Mouse (Mus musculus) ES-Bruce4 (cell line): ENCODE results near the gene Plekho2. TPM values are rescaled to one million over a fixed set of nuclear protein-coding genes. Genes with fewer than 3 reads are reported as not detected.

Experiments
- H3K27ac ChIP-seq: 2 replicates; pipeline ENCODE4 v1.5.1; 2012; ENCODE audit warnings: low read length, inconsistent platforms; ENCODE audit not compliant: insufficient read depth
- H3K27me3 ChIP-seq: 2 replicates; pipeline ENCODE4 v1.6.1; 2012; ENCODE audit warnings: mild to moderate bottlenecking, low read length, inconsistent platforms; ENCODE audit not compliant: control insufficient read depth, poor library complexity, insufficient read depth, severe bottlenecking
- H3K36me3 ChIP-seq: 2 replicates; pipeline ENCODE4 v1.6.1; 2012; ENCODE audit warnings: inconsistent platforms, mild to moderate bottlenecking, low read length, moderate library complexity; ENCODE audit not compliant: control insufficient read depth, poor library complexity, insufficient read depth, severe bottlenecking
- H3K4me1 ChIP-seq: one replicate; pipeline ENCODE4 v1.8.1; 2011; ENCODE audit warnings: low read length; ENCODE audit not compliant: control insufficient read depth, insufficient read depth
- H3K4me3 ChIP-seq: 2 replicates; pipeline ENCODE4 v1.5.1; 2011; ENCODE audit warnings: low read depth, mild to moderate bottlenecking, low read length
- H3K9ac ChIP-seq: 2 replicates; pipeline ENCODE4 v1.6.1; 2012; ENCODE audit warnings: low read depth, mild to moderate bottlenecking, inconsistent platforms; ENCODE audit not compliant: poor library complexity, severe bottlenecking
- H3K9me3 ChIP-seq: replicated peaks from 2 replicates; pipeline ENCODE4 v1.6.1; 2012; ENCODE audit warnings: mild to moderate bottlenecking, low read length, inconsistent platforms; ENCODE audit not compliant: control insufficient read depth, poor library complexity, insufficient read depth, severe bottlenecking
- CTCF ChIP-seq: IDR thresholded peaks from one replicate; pipeline ENCODE4 v1.8.1; 2011; ENCODE audit warnings: low read depth, low read length
- EP300 ChIP-seq: IDR thresholded peaks from 2 replicates; pipeline ENCODE4 v1.6.1; 2011; ENCODE audit warnings: low read depth, low read length; ENCODE audit not compliant: insufficient read depth
- POLR2A ChIP-seq: IDR thresholded peaks from one replicate; pipeline ENCODE4 v1.8.1; 2011; ENCODE audit warnings: low read length; ENCODE audit not compliant: insufficient read depth
- polyA plus RNA-seq: library from polyadenylated mRNA; stranded (reverse); fragments of >200 nt; gene quantifications from 2 replicates; pipeline ENCODE4 v1.2.4, GENCODE M21; 2011; ENCODE audit warnings: low read depth; ENCODE audit not compliant: missing spikeins, insufficient read depth, insufficient read length

Gene Plekho2
- polyA plus RNA-seq, 1 experiment: 6.1 TPM

DNA sequence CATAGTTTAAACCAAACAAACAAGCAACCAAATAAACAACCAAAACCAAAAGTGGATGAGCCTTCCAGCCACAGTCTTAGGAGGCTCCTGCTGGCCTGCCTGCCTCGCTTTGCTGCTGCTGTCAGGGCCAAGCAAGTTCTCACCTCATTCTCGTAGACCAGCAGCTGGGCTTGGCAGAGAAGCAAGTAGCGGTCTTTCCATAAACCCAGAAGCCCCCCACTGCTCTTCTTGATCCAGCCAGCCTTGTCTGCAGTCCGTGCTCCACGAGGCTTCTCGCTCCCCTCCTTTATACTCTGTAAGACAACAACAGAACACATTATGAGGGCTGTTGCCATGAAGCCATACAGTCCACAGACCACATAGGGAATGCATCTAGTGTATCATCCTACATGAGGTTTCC, 7.0 kb downstream of the Plekho2 start:
- TF ChIP-seq EP300 (no peak), CTCF (no peak), POLR2A (no peak)
- no peak overlapping the region for H3K9ac ChIP-seq

DNA sequence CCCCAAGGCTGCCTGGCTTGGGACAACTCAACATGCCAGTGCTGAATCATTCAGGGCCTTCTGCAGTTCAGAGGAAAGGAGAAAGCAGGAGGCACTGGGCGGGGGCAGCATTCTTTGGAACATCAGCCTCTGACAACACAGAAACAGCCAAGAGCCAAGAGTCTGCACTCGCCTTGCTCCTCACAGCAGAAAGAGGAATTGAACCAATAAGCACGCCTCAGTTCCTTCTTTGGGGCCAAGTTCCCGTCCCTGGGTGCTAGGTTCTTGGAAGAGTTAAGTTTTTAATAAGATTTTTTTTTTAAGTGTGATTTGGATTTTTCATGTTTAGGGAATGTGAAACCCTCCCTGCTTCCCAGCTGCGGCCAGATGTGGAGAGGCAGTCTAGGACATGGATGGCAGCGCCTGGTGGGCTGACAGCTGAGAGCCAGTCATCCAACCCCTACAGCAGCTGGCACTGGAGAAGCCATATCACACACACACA, 10.3 kb downstream of the Plekho2 start:
- no peak for TF ChIP-seq CTCF
- no peak for TF ChIP-seq POLR2A
- TF ChIP-seq EP300: no peak
- Histone ChIP-seq H3K4me1 (no peaks in the 10 kb centered on the region), H3K9ac (no peak overlapping the region), H3K27ac (no peak overlapping the region), H3K4me3 (no peak overlapping the region), H3K9me3 (no peaks in the 10 kb centered on the region), H3K36me3 (no peaks in the 10 kb centered on the region), H3K27me3 (no peaks in the 10 kb centered on the region)

More for the DNA sequence above, 7.0 kb downstream of the Plekho2 start:
- Histone ChIP-seq H3K4me3 (no peak overlapping the region), H3K27me3 (no peaks in the 10 kb centered on the region), H3K36me3 (no peaks in the 10 kb centered on the region), H3K27ac (no peak overlapping the region), H3K9me3 (no peaks in the 10 kb centered on the region), H3K4me1 (no peaks in the 10 kb centered on the region)

- H3K36me3 ChIP-seq: no peaks in the 10 kb centered on the region
These were observed 11.1 kb downstream of the Plekho2 start for GRCm38 (mm10) chr9:65568787-65569186.

DNA sequence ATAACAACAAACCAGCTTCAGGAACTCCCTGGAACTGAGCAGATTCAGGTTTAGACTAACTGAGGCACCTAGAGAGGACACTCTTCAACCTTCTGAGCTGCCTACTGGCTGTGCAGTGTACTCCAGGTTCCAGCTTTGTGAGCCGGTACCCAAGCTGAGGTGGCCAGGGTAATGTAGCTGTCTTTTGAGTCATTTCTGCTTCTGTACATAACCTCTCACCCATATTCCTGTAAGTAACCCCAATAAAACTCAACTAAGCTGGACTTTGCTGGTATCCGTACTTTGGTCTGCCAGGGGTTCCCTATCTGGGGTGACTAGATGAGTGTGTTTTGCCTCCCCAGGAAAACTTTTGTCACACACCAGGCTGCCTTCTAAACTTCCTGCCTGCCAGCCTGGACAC, 15.1 kb downstream of the Plekho2 start:
- Histone ChIP-seq H3K27me3 (no peaks in the 10 kb centered on the region), H3K4me1 (no peaks in the 10 kb centered on the region), H3K27ac (no peak overlapping the region), H3K9me3 (no peaks in the 10 kb centered on the region), H3K4me3 (no peak overlapping the region), H3K9ac (no peak overlapping the region), H3K36me3 (no peaks in the 10 kb centered on the region)
- TF ChIP-seq EP300: no peak
- TF ChIP-seq POLR2A: no peak
- no peak for TF ChIP-seq CTCF

More at GRCm38 (mm10) chr9:65568787-65569186, 11.1 kb downstream of the Plekho2 start:
- Histone ChIP-seq H3K9me3 (no peaks in the 10 kb centered on the region), H3K27me3 (no peaks in the 10 kb centered on the region), H3K27ac (no peak overlapping the region), H3K4me1 (no peaks in the 10 kb centered on the region), H3K4me3 (no peak overlapping the region), H3K9ac (no peak overlapping the region)
- no peak for TF ChIP-seq EP300
- TF ChIP-seq POLR2A: no peak
- TF ChIP-seq CTCF: no peak

DNA sequence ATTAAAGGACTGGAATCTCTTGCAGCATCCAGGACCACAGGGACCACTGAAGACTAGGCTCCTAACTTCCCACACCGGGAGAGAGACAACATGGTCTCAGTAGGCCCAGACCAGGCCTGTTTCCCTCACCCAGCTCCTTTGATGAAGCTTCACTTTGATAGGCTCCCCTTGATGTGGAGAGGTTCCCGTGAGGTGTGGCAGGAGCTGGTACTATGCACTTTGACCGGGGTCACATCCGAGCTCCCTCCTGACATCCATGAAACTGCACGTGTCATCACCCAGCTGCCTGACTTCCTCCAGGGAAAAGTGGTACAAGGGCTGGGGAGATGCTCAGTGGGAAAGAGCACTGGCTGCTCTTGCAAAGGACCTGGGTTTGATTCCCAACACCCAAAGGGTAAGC, 16.8 kb downstream of the Plekho2 start:
- Histone ChIP-seq H3K4me1 (no peaks in the 10 kb centered on the region), H3K27me3 (no peaks in the 10 kb centered on the region), H3K4me3 (no peak overlapping the region), H3K9ac (no peak overlapping the region), H3K9me3 (no peaks in the 10 kb centered on the region), H3K27ac (no peak overlapping the region), H3K36me3 (no peaks in the 10 kb centered on the region)
- TF ChIP-seq CTCF (no peak), POLR2A (no peak), EP300 (no peak)

DNA sequence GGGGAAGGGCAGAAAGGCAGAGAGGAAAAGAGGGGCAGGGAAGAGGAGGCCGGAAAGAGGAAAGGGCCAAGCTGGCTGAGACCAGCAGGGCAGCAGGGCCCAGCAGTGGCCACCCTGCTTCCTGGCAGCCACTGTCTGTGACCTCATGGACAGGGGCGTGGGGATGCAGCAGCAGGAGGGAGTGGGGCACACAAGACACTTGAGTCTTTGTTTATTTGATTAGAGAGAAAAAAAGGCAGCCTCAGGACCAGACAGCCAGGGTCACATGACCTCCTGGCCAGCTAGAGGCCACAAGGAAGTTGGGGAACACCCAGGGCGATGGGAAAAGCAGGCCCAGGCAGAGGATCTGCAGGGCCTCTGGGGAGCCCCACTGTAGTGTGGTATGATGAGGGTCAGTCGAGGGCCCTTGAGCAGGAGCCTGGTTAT, 17.7 kb downstream of the Plekho2 start:
- H3K9me3 ChIP-seq: no peaks in the 10 kb centered on the region
- H3K4me1 ChIP-seq: no peaks in the 10 kb centered on the region
- H3K9ac ChIP-seq: no peak overlapping the region
- TF ChIP-seq POLR2A: no peak
- no peak for TF ChIP-seq EP300
- no peak for TF ChIP-seq CTCF
- no peaks in the 10 kb centered on the region for H3K36me3 ChIP-seq
- no peak overlapping the region for H3K4me3 ChIP-seq
- H3K27me3 ChIP-seq: no peaks in the 10 kb centered on the region
- no peak overlapping the region for H3K27ac ChIP-seq
